9 mouse cellular contexts compared by ENCODE assay signal in genomic region chr12:15758866-15759265, GRCm38 (mm10). TPM values are rescaled to one million over a fixed set of nuclear protein-coding genes. Genes with fewer than 3 reads are reported as not detected.
DNase-seq lines count a peak whose midpoint lies in the region; ATAC-seq and TF ChIP-seq lines count a peak whose summit lies in the region.
"Had no signal": no experiment of that assay in that cellular context is flagged by ENCODE, and none has a peak within 500 bp of the region (broad histone marks: within the 10 kb centered on the region; RNA-seq: fewer than 3 reads in every experiment).

No protein-coding gene starts in this region.

- no peaks in the 10 kb centered on the region for H3K36me3 ChIP-seq in neural tube, embryonic 15.5 days
- no peaks in the 10 kb centered on the region for H3K36me3 ChIP-seq in kidney, embryonic 15.5 days

- no peak overlapping the region for H3K9ac ChIP-seq in neural tube, embryonic 15.5 days (replicated peaks)
- no peak overlapping the region for H3K9ac ChIP-seq in kidney, embryonic 15.5 days
- H3K9ac ChIP-seq: lung, embryonic 14.5 days had no signal

- DNase-seq in neural tube, embryonic 10.5 days (ENCODE audit: extremely low spot score, low spot score) = no peak
- peak; percentile 38 to 65 for DNase-seq in frontal cortex, postnatal 10 days (ENCODE audit: low spot score in 2 of 2)
- DNase-seq in left cerebral cortex, adult 2 months (ENCODE audit: extremely low spot score in 1 of 2, low spot score in 2 of 2) = peak; percentile 54 to 55
- no peak for DNase-seq in thymus, postnatal 36 days
- DNase-seq in kidney, adult 8-10 months = no peak
- DNase-seq: lung, embryonic 14.5 days had no signal

- ATAC-seq in neural tube, embryonic 15.5 days (ENCODE audit: low FRiP score) = peak; percentile 69
- no peak for ATAC-seq in activated CD4-positive, CD25-positive, alpha-beta regulatory T cell, adult 4 months
- ATAC-seq in kidney, embryonic 15.5 days (replicated peaks; ENCODE audit: low FRiP score) = no peak

- no peak for TF ChIP-seq CTCF in left cerebral cortex, adult 2 months (IDR thresholded peaks at IDR 0.05)

- no peak overlapping the region for H3K4me2 ChIP-seq in neural tube, embryonic 15.5 days
- H3K4me2 ChIP-seq in kidney, embryonic 15.5 days = no peak overlapping the region
- H3K4me2 ChIP-seq: lung, embryonic 14.5 days had no signal

- intact Hi-C loops in left cerebral cortex, adult 2 months (cut with DNase I) = no loop called here

- no peaks in the 10 kb centered on the region for H3K27me3 ChIP-seq in neural tube, embryonic 15.5 days (replicated peaks)
- H3K27me3 ChIP-seq in kidney, embryonic 15.5 days = no peaks in the 10 kb centered on the region

- H3K4me1 ChIP-seq in neural tube, embryonic 15.5 days = peaks cover 3% of the 10 kb centered on the region; the same call in 1 of the 2 replicates
- 0 out of 2 replicates have a peak, but pooled peaks cover 5% of the 10 kb centered on the region for H3K4me1 ChIP-seq in kidney, embryonic 15.5 days

- H3K27ac ChIP-seq in neural tube, embryonic 15.5 days (replicated peaks) = no peak overlapping the region
- H3K27ac ChIP-seq in left cerebral cortex, adult 2 months = no peak overlapping the region; the same call in 1 of the 2 replicates
- H3K27ac ChIP-seq in kidney, embryonic 15.5 days = no peak overlapping the region

- H3K9me3 ChIP-seq in neural tube, embryonic 15.5 days (replicated peaks) = no peaks in the 10 kb centered on the region
- H3K9me3 ChIP-seq in kidney, embryonic 15.5 days (replicated peaks) = no peaks in the 10 kb centered on the region

- H3K4me3 ChIP-seq in neural tube, embryonic 15.5 days (replicated peaks) = no peak overlapping the region
- no peak overlapping the region for H3K4me3 ChIP-seq in left cerebral cortex, adult 2 months
- no peak overlapping the region for H3K4me3 ChIP-seq in kidney, embryonic 15.5 days (replicated peaks)

- WGBS in neural tube, embryonic 15.5 days = 11% methylated on average over 2 of the region's 2 CpGs
- WGBS in kidney, embryonic 15.5 days = 40% methylated on average over 2 of the region's 2 CpGs

RNA-seq across cellular contexts. Expression of gene Trib2, which starts 57.9 kb away (rescaled TPM):
- 119 and 134 TPM in 2 replicates for polyA plus RNA-seq in neural tube, embryonic 15.5 days (2015; fragmentation: Nextera tagmentation; extraction: Ambion mirVana)
- 10 to 100 TPM; 43.0 to 49.3 TPM for total RNA-seq in left cerebral cortex, adult 2 months (2021)
- polyA plus RNA-seq in activated CD4-positive, CD25-positive, alpha-beta regulatory T cell, adult 4 months (2017; shearing (Covaris generic)) = 100 to 1,000 TPM in 1 of 2 experiments, 10 to 100 TPM in 1; 90.9 to 103 TPM
- 54.8 and 56.1 TPM in 2 replicates for polyA plus RNA-seq in kidney, embryonic 15.5 days (2015; fragmentation: Nextera tagmentation; extraction: Ambion mirVana)

Comparison
In these comparisons a context has a peak if more than half of its experiments do, and no peak if none do; other contexts are left out.
1. DNase-seq: peak in frontal cortex, postnatal 10 days (2 of 2) and left cerebral cortex, adult 2 months (2 of 2); none in neural tube, embryonic 10.5 days (single experiment), thymus, postnatal 36 days (0 of 2) and kidney, adult 8-10 months (0 of 2).